Mouse (Mus musculus) megakaryocyte-erythroid progenitor cell, adult 5-6 weeks (primary cell): ENCODE measurements around the gene Naa35. TPM values are rescaled to one million over a fixed set of nuclear protein-coding genes. Genes with fewer than 3 reads are reported as not detected.

Experiments used
- ATAC-seq: replicated peaks from 2 replicates; pipeline ENCODE4 v1.8.0; 2016; ENCODE audit warnings: mild to moderate bottlenecking, inconsistent platforms; ENCODE audit not compliant: severe bottlenecking, poor library complexity, low FRiP score, low TSS enrichment
- total RNA-seq, 2 experiments: library from RNA; stranded (forward) in 1 of 2; stranded (reverse) in 1 of 2; fragments of 200-1000, 215-1000 nt in 1 of 2; fragments of >200 nt in 1 of 2; fragmentation: Nextera tagmentation in 1 of 2; gene quantifications; 2 replicates each; pipeline ENCODE4 v1.2.3; 2014 to 2017

Gene Naa35
- total RNA-seq, 2 experiments from 2014 or later: 38.5 to 76.9 TPM

GRCm38 (mm10) chr13:59621643-59622489 is 36.8 kb downstream of the Naa35 start:
- ATAC-seq: no peak

- ATAC-seq: no peak
Observed at GRCm38 (mm10) chr13:59624389-59624788, 39.3 kb downstream of the Naa35 start.

- no peak for ATAC-seq
Observed at GRCm38 (mm10) chr13:59624903-59625302, 39.8 kb downstream of the Naa35 start.

- no peak for ATAC-seq
Observed at GRCm38 (mm10) chr13:59626739-59627138, 41.7 kb downstream of the Naa35 start.

- ATAC-seq: no peak
Observed at GRCm38 (mm10) chr13:59634637-59635036, 49.6 kb downstream of the Naa35 start.

- ATAC-seq: no peak
Observed at GRCm38 (mm10) chr13:59637800-59638199, 52.7 kb downstream of the Naa35 start.

GRCm38 (mm10) chr13:59639368-59640177 is 54.5 kb downstream of the Naa35 start:
- ATAC-seq: peak; percentile 32

- no peak for ATAC-seq
Observed at GRCm38 (mm10) chr13:59640178-59640440, 55.0 kb downstream of the Naa35 start.

GRCm38 (mm10) chr13:59642818-59643217 is 57.8 kb downstream of the Naa35 start:
- ATAC-seq: peak; percentile 88

- ATAC-seq: no peak
Observed at GRCm38 (mm10) chr13:59645491-59645890, 60.4 kb downstream of the Naa35 start.

- no peak for ATAC-seq
Observed at GRCm38 (mm10) chr13:59646674-59647244, 61.7 kb downstream of the Naa35 start.

GRCm38 (mm10) chr13:59647484-59647883 is 62.4 kb downstream of the Naa35 start:
- ATAC-seq: no peak

- ATAC-seq: no peak
Observed at GRCm38 (mm10) chr13:59648598-59648997, 63.5 kb downstream of the Naa35 start.

GRCm38 (mm10) chr13:59649781-59650180 is 64.7 kb downstream of the Naa35 start:
- no peak for ATAC-seq

- no peak for ATAC-seq
Observed at GRCm38 (mm10) chr13:59652651-59653050, 67.6 kb downstream of the Naa35 start.

- no peak for ATAC-seq
Observed at GRCm38 (mm10) chr13:59653136-59653535, 68.1 kb downstream of the Naa35 start.

- no peak for ATAC-seq
Observed at GRCm38 (mm10) chr13:59654465-59654864, 69.4 kb downstream of the Naa35 start.

GRCm38 (mm10) chr13:59655718-59656315 is 70.8 kb downstream of the Naa35 start:
- no peak for ATAC-seq

- ATAC-seq: no peak
Observed at GRCm38 (mm10) chr13:59656316-59656832, 71.3 kb downstream of the Naa35 start.

GRCm38 (mm10) chr13:59656975-59657388 is 71.9 kb downstream of the Naa35 start:
- ATAC-seq: no peak
